Mouse (Mus musculus): ENCODE measurements at regions not wholly inside any gene's neighbourhood (a gene's known extent, or its start where the extent isn't known, plus 50 kb on each side); places are given as distances from the start of the nearest gene placed in this dataset.

DNA sequence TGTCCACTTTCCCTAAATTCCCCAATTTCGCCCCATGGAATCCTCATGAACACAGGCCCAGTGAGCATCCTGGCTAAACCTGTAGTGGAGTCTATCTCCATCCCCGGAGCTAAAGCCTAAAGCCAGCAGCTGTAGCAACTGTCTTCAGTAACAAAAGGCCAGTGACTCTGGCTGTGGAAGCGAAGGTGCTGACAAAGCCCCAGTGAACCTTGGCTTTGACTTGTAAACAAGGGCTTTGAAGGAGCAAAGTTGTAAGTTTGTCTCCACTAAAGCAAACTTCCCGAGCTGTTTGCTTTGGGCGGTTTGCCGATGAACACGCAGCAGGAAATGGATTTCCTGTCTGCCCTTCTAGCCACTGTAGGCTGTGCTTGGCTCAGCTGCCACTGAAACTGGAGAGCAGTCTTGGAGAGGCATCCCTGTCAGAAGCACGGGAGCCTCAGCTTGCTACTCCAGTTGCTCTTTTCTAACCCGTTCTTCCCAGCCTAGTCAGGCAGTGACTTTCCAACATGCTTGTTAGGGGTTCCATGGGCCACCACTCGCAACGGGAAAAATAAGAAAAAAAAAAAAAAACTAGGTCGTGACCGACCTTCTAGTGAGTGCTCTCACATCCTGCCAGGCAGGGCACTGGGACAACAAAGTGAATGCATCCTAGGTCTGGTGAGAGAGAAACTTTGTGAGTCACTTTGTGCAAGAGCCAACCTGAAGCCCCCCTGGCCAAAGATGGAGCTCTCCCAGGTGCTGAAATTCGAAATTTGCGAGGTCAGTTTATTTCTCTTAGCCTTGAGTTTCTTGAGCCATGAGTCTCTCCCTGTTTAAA, 94.8 kb downstream of the Mat2b start:
- TF ChIP-seq CTCF (IDR thresholded peaks at IDR 0.05; ENCODE audit: extremely low read depth, insufficient read depth, low read length) (no peak), POLR2A (IDR thresholded peaks at IDR 0.05; ENCODE audit: extremely low read depth, insufficient read depth, low read length) (no peak)
